ENCODE assay signal across 8 mouse cellular contexts in the genomic region with DNA sequence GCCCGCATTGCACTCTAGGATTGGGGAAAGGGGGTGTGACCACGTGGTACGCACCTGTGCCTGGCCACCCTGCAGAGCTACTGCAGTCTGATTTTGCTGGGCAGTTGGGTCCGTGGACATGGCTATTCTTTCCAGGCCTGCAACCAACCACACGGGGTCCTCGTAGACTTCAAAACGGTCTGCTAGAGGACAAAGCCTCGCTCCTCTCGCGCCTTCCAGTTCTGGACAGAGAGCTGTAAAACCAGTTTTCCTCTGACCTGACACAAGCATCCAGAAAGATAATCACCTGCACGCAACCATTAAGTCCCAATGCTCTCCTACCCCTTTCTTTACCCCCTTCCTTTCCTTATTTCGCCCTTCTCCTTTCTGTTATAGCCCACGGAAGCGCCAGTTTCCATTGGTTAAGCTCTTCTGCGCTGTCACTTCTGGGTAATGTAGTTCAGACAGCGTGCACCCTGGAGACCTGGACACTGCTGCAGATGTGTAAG. TPM values are rescaled to one million over a fixed set of nuclear protein-coding genes. Genes with fewer than 3 reads are reported as not detected.
DNase-seq lines count a peak whose midpoint lies in the region; ATAC-seq and TF ChIP-seq lines count a peak whose summit lies in the region.

Zfp773 (minus strand) TSS at position 377 of the 488 bp plus-strand sequence.

- TF ChIP-seq CTCF in layer of hippocampus, adult 2 months (conservative IDR thresholded peaks at IDR 0.05): peak; percentile 72

- ATAC-seq in forebrain, embryonic 15.5 days (replicated peaks): peak; percentile 96
- ATAC-seq in hematopoietic stem cell, adult 5-6 weeks (replicated peaks in 1 of 2; ENCODE audit: insufficient read depth in 1 of 2, low FRiP score in 2 of 2, low TSS enrichment in 1 of 2, low read depth in 1 of 2, poor library complexity in 2 of 2, severe bottlenecking in 2 of 2): peak; percentile 100
- peak; percentile 98 for ATAC-seq in neural tube, embryonic 15.5 days (ENCODE audit: low FRiP score)

- H3K27me3 ChIP-seq in forebrain, embryonic 15.5 days: no peaks in the 10 kb centered on the region
- H3K27me3 ChIP-seq in neural tube, embryonic 15.5 days (replicated peaks): no peaks in the 10 kb centered on the region

- peak; percentile 42 for DNase-seq in ES-E14 (ENCODE audit: low read depth, low spot score)
- DNase-seq in c-Kit-positive CD71-positive TER-119-positive erythroid progenitor cells, embryonic 14.5 days (ENCODE audit: low spot score): peak; percentile 16
- peak; percentile 43 for DNase-seq in layer of hippocampus, adult 2 months (ENCODE audit: low spot score in 2 of 2)
- peak; percentile 52 to 57 for DNase-seq in lung, adult 18-20 months
- DNase-seq in thymus, postnatal 14 days: peak; percentile 40

- peak within 1 kb of the TSS; percentile 55 to 69 for H3K4me3 ChIP-seq in ES-E14 (ENCODE audit: insufficient read depth in 1 of 2, low read depth in 1 of 2, low read length in 2 of 2, poor library complexity in 1 of 2, severe bottlenecking in 1 of 2)
- peak within 1 kb of the TSS; percentile 55 for H3K4me3 ChIP-seq in forebrain, embryonic 15.5 days
- H3K4me3 ChIP-seq in layer of hippocampus, adult 2 months: peak within 1 kb of the TSS; percentile 65
- peak within 1 kb of the TSS; percentile 59 for H3K4me3 ChIP-seq in neural tube, embryonic 15.5 days (replicated peaks)

- in situ Hi-C loops in ES-E14 (cut with MboI; ENCODE audit: low sequenced_read_pairs in 2 of 2, unreplicated experiment in 2 of 2): no loop called here

- H3K4me1 ChIP-seq in ES-E14 (ENCODE audit: control insufficient read depth in 2 of 2, insufficient read depth in 2 of 2, low read length in 2 of 2, poor library complexity in 1 of 2): peaks cover 0 to 1% of the 10 kb centered on the region in 2 experiments; a peak in 2 of 4 replicates
- H3K4me1 ChIP-seq in forebrain, embryonic 15.5 days: peaks cover 14% of the 10 kb centered on the region
- peaks cover 15% of the 10 kb centered on the region for H3K4me1 ChIP-seq in neural tube, embryonic 15.5 days

- no peak within 1 kb of the TSS for H3K27ac ChIP-seq in ES-E14 (ENCODE audit: insufficient read depth, low read depth, low read length, poor library complexity, severe bottlenecking)
- H3K27ac ChIP-seq in forebrain, embryonic 15.5 days (replicated peaks): peak within 1 kb of the TSS; percentile 81
- H3K27ac ChIP-seq in layer of hippocampus, adult 2 months: peak within 1 kb of the TSS; percentile 59
- H3K27ac ChIP-seq in neural tube, embryonic 15.5 days (replicated peaks): peak within 1 kb of the TSS; percentile 86

- peak within 1 kb of the TSS; percentile 58 for H3K4me2 ChIP-seq in forebrain, embryonic 15.5 days (replicated peaks)
- H3K4me2 ChIP-seq in neural tube, embryonic 15.5 days: peak within 1 kb of the TSS; percentile 68

- WGBS in forebrain, embryonic 15.5 days: 4% methylated on average over 16 of the region's 16 CpGs
- 6% methylated on average over 16 of the region's 16 CpGs for WGBS in neural tube, embryonic 15.5 days

- H3K9me3 ChIP-seq in ES-E14 (ENCODE audit: control insufficient read depth, insufficient read depth, low read depth, low read length): no peaks in the 10 kb centered on the region
- H3K9me3 ChIP-seq in forebrain, embryonic 15.5 days: no peaks in the 10 kb centered on the region
- no peaks in the 10 kb centered on the region for H3K9me3 ChIP-seq in neural tube, embryonic 15.5 days (replicated peaks)

- H3K36me3 ChIP-seq in ES-E14 (ENCODE audit: control insufficient read depth, insufficient read depth, low read length, poor library complexity, severe bottlenecking): no peaks in the 10 kb centered on the region
- peaks cover 18% of the 10 kb centered on the region for H3K36me3 ChIP-seq in forebrain, embryonic 15.5 days
- peaks cover 18% of the 10 kb centered on the region for H3K36me3 ChIP-seq in neural tube, embryonic 15.5 days

- peak within 1 kb of the TSS; percentile 54; the same call in 1 of the 2 replicates for H3K9ac ChIP-seq in ES-E14 (ENCODE audit: insufficient read depth, low read depth, low read length, poor library complexity, severe bottlenecking)
- H3K9ac ChIP-seq in forebrain, embryonic 15.5 days (replicated peaks): peak within 1 kb of the TSS; percentile 70
- peak within 1 kb of the TSS; percentile 68 for H3K9ac ChIP-seq in neural tube, embryonic 15.5 days (replicated peaks)

TF ChIP-seq in ES-E14, 5 proteins besides CTCF, POLR2A, EP300 and RAD21:
- TF ChIP-seq HCFC1 (IDR thresholded peaks at IDR 0.05; ENCODE audit: borderline replicate concordance, insufficient read depth, low read length) (peak; percentile 88), ZC3H11A (IDR thresholded peaks at IDR 0.05; ENCODE audit: borderline replicate concordance, low read depth, low read length) (no peak), ZNF384 (IDR thresholded peaks at IDR 0.05; ENCODE audit: low read depth, low read length) (no peak)

RNA-seq across cellular contexts. Expression of gene Zfp773, which starts in this region (rescaled TPM):
- total RNA-seq in ES-E14 (2012; rRNA removed): 3.6 and 5.9 TPM in 2 replicates
- polyA plus RNA-seq in forebrain, embryonic 15.5 days (2015; fragmentation: Nextera tagmentation; extraction: Ambion mirVana): 17.4 and 17.5 TPM in 2 replicates
- total RNA-seq in hematopoietic stem cell, adult 5-6 weeks (2017): 5.4 and 7.6 TPM in 2 replicates
- 1 to 10 TPM; 2.0 to 2.3 TPM for total RNA-seq in layer of hippocampus, adult 2 months (2021)
- polyA plus RNA-seq in neural tube, embryonic 15.5 days (2015; fragmentation: Nextera tagmentation; extraction: Ambion mirVana): 12.4 and 12.8 TPM in 2 replicates
